28 mouse cellular contexts compared by ENCODE assay signal in the genomic region with DNA sequence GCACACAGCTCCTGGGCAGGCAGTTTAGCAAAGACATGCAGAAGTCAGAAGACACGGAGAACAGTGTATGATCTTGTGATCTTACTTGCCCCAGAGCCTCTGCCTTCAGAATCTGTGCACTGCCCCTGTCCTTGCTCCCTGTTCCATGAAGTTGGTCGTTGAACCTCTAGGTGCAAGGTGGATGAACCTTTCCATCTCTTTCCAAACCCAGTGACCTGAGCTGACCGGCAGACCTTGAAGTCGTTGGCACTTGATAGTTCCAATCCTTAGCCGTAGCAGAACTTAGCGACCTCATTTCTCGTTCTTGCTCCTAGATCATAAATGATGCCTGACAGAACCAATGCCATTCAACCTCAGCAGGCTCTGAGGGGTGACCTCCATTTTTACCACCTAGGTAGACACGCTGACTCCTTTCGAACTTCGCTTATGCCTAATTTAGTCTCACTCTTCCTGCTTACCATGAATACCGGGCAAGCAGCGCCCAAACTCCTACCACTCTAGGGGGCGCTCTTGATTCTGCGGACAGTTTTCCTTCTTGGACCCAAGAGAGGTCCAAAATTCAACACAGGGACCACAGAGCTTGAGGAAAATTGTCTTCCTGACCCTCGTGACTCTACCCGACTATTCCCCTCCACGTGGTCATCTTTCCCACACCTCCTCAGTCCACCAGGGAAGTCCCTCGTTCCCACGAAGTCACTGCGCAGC. TPM values are rescaled to one million over a fixed set of nuclear protein-coding genes. Genes with fewer than 3 reads are reported as not detected.
DNase-seq lines count a peak whose midpoint lies in the region; ATAC-seq and TF ChIP-seq lines count a peak whose summit lies in the region.
"Had no signal": no experiment of that assay in that cellular context is flagged by ENCODE, and none has a peak within 500 bp of the region (broad histone marks: within the 10 kb centered on the region; RNA-seq: fewer than 3 reads in every experiment).

No protein-coding gene starts in this region.

- H3K9ac ChIP-seq in kidney, embryonic 15.5 days = no peak overlapping the region
- H3K9ac ChIP-seq: embryonic facial prominence, embryonic 13.5 days; forebrain, embryonic 12.5 days; heart, embryonic 15.5 days; hindbrain, embryonic 14.5 days; liver, embryonic 13.5 days; lung, embryonic 14.5 days; midbrain, embryonic 13.5 days had no signal

- H3K9me3 ChIP-seq in kidney, embryonic 15.5 days (replicated peaks) = no peaks in the 10 kb centered on the region
- H3K9me3 ChIP-seq in E14TG2a.4 (ENCODE audit: low read length) = no peaks in the 10 kb centered on the region
- H3K9me3 ChIP-seq: embryonic facial prominence, embryonic 13.5 days; forebrain, embryonic 12.5 days; heart, embryonic 15.5 days; liver, embryonic 13.5 days; midbrain, embryonic 13.5 days had no signal

- no peak for ATAC-seq in kidney, embryonic 15.5 days (replicated peaks; ENCODE audit: low FRiP score)
- ATAC-seq: activated CD4-positive, CD25-positive, alpha-beta regulatory T cell, adult 4 months; inflammation-experienced regulatory T-cells, adult 6 months; midbrain, embryonic 13.5 days had no signal

- no peak overlapping the region for H3K27ac ChIP-seq in kidney, embryonic 15.5 days
- H3K27ac ChIP-seq: embryonic facial prominence, embryonic 13.5 days; forebrain, embryonic 12.5 days; gastrocnemius, adult 2 months; heart, embryonic 15.5 days; hindbrain, embryonic 14.5 days; liver, embryonic 13.5 days; midbrain, embryonic 13.5 days had no signal

- no peaks in the 10 kb centered on the region for H3K36me3 ChIP-seq in kidney, embryonic 15.5 days
- H3K36me3 ChIP-seq in E14TG2a.4 (ENCODE audit: insufficient read depth, low read length) = peaks cover 95% of the 10 kb centered on the region
- H3K36me3 ChIP-seq: embryonic facial prominence, embryonic 13.5 days; heart, embryonic 15.5 days; liver, embryonic 13.5 days; midbrain, embryonic 13.5 days had no signal

- H3K4me2 ChIP-seq in kidney, embryonic 15.5 days = no peak overlapping the region
- H3K4me2 ChIP-seq: embryonic facial prominence, embryonic 13.5 days; forebrain, embryonic 12.5 days; heart, embryonic 15.5 days; hindbrain, embryonic 14.5 days; liver, embryonic 13.5 days; lung, embryonic 14.5 days; midbrain, embryonic 13.5 days had no signal

- no peak overlapping the region for H3K4me3 ChIP-seq in kidney, embryonic 15.5 days (replicated peaks)
- no peak overlapping the region for H3K4me3 ChIP-seq in E14TG2a.4 (replicated peaks; ENCODE audit: low read length)
- H3K4me3 ChIP-seq: embryonic facial prominence, embryonic 13.5 days; erythroblast, embryonic 14.5 days; forebrain, embryonic 12.5 days; gastrocnemius, adult 2 months; heart, embryonic 15.5 days; liver, embryonic 13.5 days; midbrain, embryonic 13.5 days had no signal

- peak; percentile 79 to 86 for DNase-seq in kidney, adult 8-10 months
- peak; percentile 51 for DNase-seq in ES-CJ7 (ENCODE audit: low read depth, low spot score)
- DNase-seq in kidney, postnatal 14 days = peak; percentile 39
- DNase-seq in MN1 (ENCODE audit: low spot score) = no peak
- no peak for DNase-seq in heart, postnatal 4 days
- DNase-seq: adrenal gland, adult 8-10 months; B cell, adult 2 months; cerebellum, adult 8-10 months; cerebellum, postnatal 36 days; embryo, embryonic 11 days; gastrocnemius, adult 2 months; heart, postnatal 36 days; layer of hippocampus, postnatal 36 days; liver, embryonic 13.5 days; lung, embryonic 14.5 days; thymus, postnatal 14 days had no signal

- peak; percentile 80 for TF ChIP-seq CTCF in E14TG2a.4 (conservative IDR thresholded peaks at IDR 0.05; ENCODE audit: low read length)

- H3K4me1 ChIP-seq in kidney, embryonic 15.5 days = no peaks in the 10 kb centered on the region
- H3K4me1 ChIP-seq in E14TG2a.4 (replicated peaks; ENCODE audit: low read depth, low read length) = peaks cover 52% of the 10 kb centered on the region
- H3K4me1 ChIP-seq: embryonic facial prominence, embryonic 13.5 days; forebrain, embryonic 12.5 days; heart, embryonic 15.5 days; midbrain, embryonic 13.5 days had no signal

- no peaks in the 10 kb centered on the region for H3K27me3 ChIP-seq in kidney, embryonic 15.5 days
- H3K27me3 ChIP-seq in E14TG2a.4 (ENCODE audit: insufficient read depth, low read length) = no peaks in the 10 kb centered on the region
- H3K27me3 ChIP-seq: embryonic facial prominence, embryonic 13.5 days; forebrain, embryonic 12.5 days; midbrain, embryonic 13.5 days had no signal

- 82% methylated on average over 20 of the region's 20 CpGs for WGBS in kidney, embryonic 15.5 days

RNA-seq across cellular contexts. Expression of a gene that starts 8.3 kb away (rescaled TPM):
- 11.0 and 11.4 TPM in 2 replicates for polyA plus RNA-seq in kidney, embryonic 15.5 days (2015; fragmentation: Nextera tagmentation; extraction: Ambion mirVana)
- total RNA-seq in heart, postnatal 4 days (2021) = under 1 TPM; 0.34 to 0.43 TPM
- total RNA-seq: megakaryocyte, adult 5-6 weeks; monocyte, adult 5-6 weeks had no signal

Comparison
In these comparisons a context has a peak if more than half of its experiments do, and no peak if none do; other contexts are left out.
1. DNase-seq: peak in kidney, adult 8-10 months (2 of 2), ES-CJ7 (single experiment) and kidney, postnatal 14 days (single experiment); none in MN1 (single experiment) and heart, postnatal 4 days (single experiment).